Mouse (Mus musculus) cerebellum, adult 2 months (tissue): Measurements from ENCODE around the gene Asic4.

ENCODE experiments used
- CTCF ChIP-seq: fragments of 200-500 bp; IDR thresholded peaks from 2 replicates; pipeline ENCODE4 v1.5.1; 2011; ENCODE audit warnings: low read depth, mild to moderate bottlenecking, control low read depth, low read length, moderate library complexity, borderline replicate concordance; ENCODE audit not compliant: insufficient read depth
- POLR2A ChIP-seq: fragments of 200-500 bp; IDR thresholded peaks from 2 replicates; pipeline ENCODE4 v1.6.1; 2011; ENCODE audit warnings: low read length, control low read depth, borderline replicate concordance; ENCODE audit not compliant: insufficient read depth

DNA sequence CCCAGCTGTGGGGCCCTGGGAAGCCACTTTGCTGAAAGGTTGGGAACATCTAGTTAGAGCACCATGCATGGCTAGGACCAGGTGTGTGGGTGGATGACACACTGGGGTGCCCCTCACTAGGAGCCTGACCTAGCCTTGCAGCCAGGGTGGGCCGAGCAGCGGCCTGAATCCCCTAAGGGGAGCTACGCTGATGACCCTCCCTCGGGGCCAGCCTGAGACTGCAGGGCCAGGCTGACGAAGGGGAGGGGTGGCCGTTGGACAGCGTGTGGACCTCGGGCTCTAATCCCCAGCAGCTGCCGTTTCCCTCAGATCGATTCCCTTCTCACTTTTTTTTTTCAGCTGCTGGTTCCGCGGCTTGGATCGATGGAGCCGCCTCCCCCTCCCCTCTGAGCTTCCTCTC is 1.3 kb upstream of the Asic4 start:
- no peak for TF ChIP-seq CTCF
- TF ChIP-seq POLR2A: no peak
